Mouse (Mus musculus) MEL (cell line): ENCODE data around the gene Sphk2. TPM values are rescaled to one million over a fixed set of nuclear protein-coding genes. Genes with fewer than 3 reads are reported as not detected.

Experiments used
- DNase-seq: peaks from one replicate; pipeline ENCODE4 v3.0.0; 2011; ENCODE audit warnings: low read depth, low spot score
- H3K27ac ChIP-seq: 2 replicates; pipeline ENCODE4 v1.5.1; 2012; ENCODE audit warnings: low read depth, mild to moderate bottlenecking, control low read depth, low read length, moderate library complexity; ENCODE audit not compliant: control insufficient read depth
- H3K27me3 ChIP-seq, 2 experiments: fragments of 150-350 bp in 1 of 2; sonication (generic) in 1 of 2; 2 replicates each; pipeline ENCODE4 v1.6.1; 2012; ENCODE audit warnings: low read length in 2 of 2, mild to moderate bottlenecking in 2 of 2, improper control_type of control experiment in 1 of 2, moderate library complexity in 1 of 2; ENCODE audit not compliant: insufficient read depth in 2 of 2, control insufficient read depth in 1 of 2
- H3K36me3 ChIP-seq, 2 experiments: 2 replicates each; pipeline ENCODE4 v1.6.1; 2012 to 2014; ENCODE audit warnings: low read length in 2 of 2, improper control_type of control experiment in 1 of 2, inconsistent platforms in 1 of 2, mild to moderate bottlenecking in 1 of 2; ENCODE audit not compliant: insufficient read depth in 2 of 2, control insufficient read depth in 1 of 2
- H3K4me1 ChIP-seq, 2 experiments: fragments of 150-350 bp in 1 of 2; sonication (generic) in 1 of 2; 2 replicates each; pipeline ENCODE4 v1.6.1; 2012; ENCODE audit warnings: low read length in 2 of 2, improper control_type of control experiment in 1 of 2, mild to moderate bottlenecking in 1 of 2; ENCODE audit not compliant: insufficient read depth in 2 of 2, control insufficient read depth in 1 of 2
- H3K4me3 ChIP-seq, 2 experiments: fragments of 150-350 bp in 1 of 2; sonication (generic) in 1 of 2; 2 replicates each; pipeline ENCODE4 v1.5.1; 2012; ENCODE audit warnings: low read depth in 2 of 2, low read length in 2 of 2, mild to moderate bottlenecking in 2 of 2, moderate library complexity in 2 of 2, control low read depth in 1 of 2, improper control_type of control experiment in 1 of 2; ENCODE audit not compliant: control insufficient read depth in 1 of 2, insufficient read depth in 1 of 2
- H3K79me2 ChIP-seq: 2 replicates; pipeline ENCODE4 v1.6.1; 2012; ENCODE audit warnings: mild to moderate bottlenecking, low read length, moderate library complexity; ENCODE audit not compliant: control insufficient read depth, poor library complexity, insufficient read depth
- H3K9ac ChIP-seq: 2 replicates; pipeline ENCODE4 v1.6.1; 2012; ENCODE audit warnings: low read depth, mild to moderate bottlenecking, control low read depth, low read length, moderate library complexity; ENCODE audit not compliant: control insufficient read depth, poor library complexity, severe bottlenecking
- H3K9me3 ChIP-seq: fragments of 150-350 bp; sonication (generic); replicated peaks from 2 replicates; pipeline ENCODE4 v1.6.1; 2012; ENCODE audit warnings: mild to moderate bottlenecking, low read length, improper control_type of control experiment, moderate library complexity; ENCODE audit not compliant: insufficient read depth
- BHLHE40 ChIP-seq: IDR thresholded peaks from 2 replicates; pipeline ENCODE4 v1.6.1; 2012; ENCODE audit warnings: low read depth, mild to moderate bottlenecking, inconsistent platforms, low read length, improper control_type of control experiment, borderline replicate concordance
- CHD1 ChIP-seq: IDR thresholded peaks from 2 replicates; pipeline ENCODE4 v1.6.1; 2012; ENCODE audit warnings: low read depth, mild to moderate bottlenecking, inconsistent platforms, low read length, improper control_type of control experiment
- ELF1 ChIP-seq: IDR thresholded peaks from 2 replicates; pipeline ENCODE4 v1.6.1; 2014; ENCODE audit warnings: low read depth, mild to moderate bottlenecking, inconsistent platforms, low read length, improper control_type of control experiment, moderate library complexity
- EP300 ChIP-seq, 2 experiments: IDR thresholded peaks; 2 replicates each; pipeline ENCODE4 v1.6.1; 2011; ENCODE audit warnings: improper control_type of control experiment in 2 of 2, low read length in 2 of 2, low read depth in 1 of 2, mild to moderate bottlenecking in 1 of 2
- ETS1 ChIP-seq: IDR thresholded peaks from 2 replicates; pipeline ENCODE4 v1.6.1; 2012; ENCODE audit warnings: low read depth, mild to moderate bottlenecking, inconsistent platforms, low read length, improper control_type of control experiment, moderate library complexity
- GABPA ChIP-seq: IDR thresholded peaks from 2 replicates; pipeline ENCODE4 v1.6.1; 2012; ENCODE audit warnings: low read depth, mild to moderate bottlenecking, inconsistent platforms, low read length, improper control_type of control experiment, moderate library complexity
- HCFC1 ChIP-seq: IDR thresholded peaks from 2 replicates; pipeline ENCODE4 v1.6.1; 2012; ENCODE audit warnings: low read depth, mild to moderate bottlenecking, inconsistent platforms, low read length, improper control_type of control experiment, moderate library complexity
- JUND ChIP-seq: IDR thresholded peaks from 2 replicates; pipeline ENCODE4 v1.6.1; 2011; ENCODE audit warnings: low read depth, mild to moderate bottlenecking, improper control_type of control experiment, low read length
- KAT2A ChIP-seq: conservative IDR thresholded peaks from 2 replicates; pipeline ENCODE4 v1.6.1; 2012; ENCODE audit warnings: low read depth, low read length, improper control_type of control experiment, inconsistent platforms
- MAFK ChIP-seq: IDR thresholded peaks from 2 replicates; pipeline ENCODE4 v1.6.1; 2011; ENCODE audit warnings: low read depth, mild to moderate bottlenecking, low read length, improper control_type of control experiment, borderline replicate concordance
- MAX ChIP-seq: IDR thresholded peaks from 2 replicates; pipeline ENCODE4 v1.6.1; 2011; ENCODE audit warnings: low read length, improper control_type of control experiment
- MAZ ChIP-seq: IDR thresholded peaks from 2 replicates; pipeline ENCODE4 v1.6.1; 2012; ENCODE audit warnings: low read depth, mild to moderate bottlenecking, inconsistent platforms, low read length, improper control_type of control experiment
- MEF2A ChIP-seq: IDR thresholded peaks from 2 replicates; pipeline ENCODE4 v1.6.1; 2014; ENCODE audit warnings: low read depth, mild to moderate bottlenecking, inconsistent platforms, low read length, improper control_type of control experiment; ENCODE audit not compliant: poor library complexity, insufficient replicate concordance, severe bottlenecking; ENCODE audit errors: extremely low read depth
- MXI1 ChIP-seq: IDR thresholded peaks from 2 replicates; pipeline ENCODE4 v1.6.1; 2011; ENCODE audit warnings: mild to moderate bottlenecking, low read depth, low read length, improper control_type of control experiment
- MYB ChIP-seq: IDR thresholded peaks from 2 replicates; pipeline ENCODE4 v1.6.1; 2011; ENCODE audit warnings: mild to moderate bottlenecking, low read depth, low read length, improper control_type of control experiment
- MYC ChIP-seq: IDR thresholded peaks from 2 replicates; pipeline ENCODE4 v1.6.1; 2011; ENCODE audit warnings: low read depth, mild to moderate bottlenecking, low read length, improper control_type of control experiment, moderate library complexity
- POLR2A ChIP-seq, 2 experiments: IDR thresholded peaks; 2 replicates each; pipeline ENCODE4 v1.6.1; 2011 to 2012; ENCODE audit warnings: low read length in 2 of 2, mild to moderate bottlenecking in 2 of 2, control low read depth in 1 of 2, improper control_type of control experiment in 1 of 2, low read depth in 1 of 2, moderate library complexity in 1 of 2; ENCODE audit not compliant: control insufficient read depth in 1 of 2, insufficient read depth in 1 of 2, poor library complexity in 1 of 2
- POLR2AphosphoS5 ChIP-seq: IDR thresholded peaks from 2 replicates; pipeline ENCODE4 v1.6.1; 2012; ENCODE audit warnings: low read depth, borderline replicate concordance, mild to moderate bottlenecking, inconsistent platforms, low read length, moderate library complexity, mixed read lengths
- RCOR1 ChIP-seq: IDR thresholded peaks from 2 replicates; pipeline ENCODE4 v1.6.1; 2012; ENCODE audit warnings: low read depth, mild to moderate bottlenecking, inconsistent platforms, low read length, improper control_type of control experiment
- TAL1 ChIP-seq: IDR thresholded peaks from 2 replicates; pipeline ENCODE4 v1.6.1; 2012; ENCODE audit warnings: mild to moderate bottlenecking, inconsistent platforms, low read length, moderate library complexity, mixed read lengths
- TCF12 ChIP-seq: IDR thresholded peaks from 2 replicates; pipeline ENCODE4 v1.6.1; 2014; ENCODE audit warnings: low read depth, mild to moderate bottlenecking, inconsistent platforms, low read length, improper control_type of control experiment, moderate library complexity
- UBTF ChIP-seq: IDR thresholded peaks from 2 replicates; pipeline ENCODE4 v1.6.1; 2012; ENCODE audit warnings: low read depth, mild to moderate bottlenecking, inconsistent platforms, low read length, improper control_type of control experiment, moderate library complexity, borderline replicate concordance; ENCODE audit not compliant: insufficient read depth
- USF2 ChIP-seq, 2 experiments: IDR thresholded peaks; 2 replicates each; pipeline ENCODE4 v1.6.1; 2011 to 2012; ENCODE audit warnings: improper control_type of control experiment in 2 of 2, low read length in 2 of 2, borderline replicate concordance in 1 of 2, inconsistent platforms in 1 of 2, low read depth in 1 of 2, mild to moderate bottlenecking in 1 of 2; ENCODE audit not compliant: insufficient read depth in 1 of 2
- ZKSCAN1 ChIP-seq: IDR thresholded peaks from 2 replicates; pipeline ENCODE4 v1.6.1; 2012; ENCODE audit warnings: low read depth, mild to moderate bottlenecking, inconsistent platforms, low read length, improper control_type of control experiment, moderate library complexity
- ZMIZ1 ChIP-seq: IDR thresholded peaks from 2 replicates; pipeline ENCODE4 v1.6.1; 2012; ENCODE audit warnings: low read depth, mild to moderate bottlenecking, inconsistent platforms, low read length, improper control_type of control experiment, moderate library complexity
- ZNF384 ChIP-seq: IDR thresholded peaks from 2 replicates; pipeline ENCODE4 v1.6.1; 2012; ENCODE audit warnings: low read depth, mild to moderate bottlenecking, inconsistent platforms, low read length, improper control_type of control experiment
- polyA plus RNA-seq, 2 experiments: library from polyadenylated mRNA; stranded (reverse) in 1 of 2; unstranded in 1 of 2; fragments of >175 nt in 1 of 2; fragments of >200 nt in 1 of 2; gene quantifications; 2 replicates each; pipeline versions ENCODE4 v1.2.1 to v1.2.4; 2012; ENCODE audit warnings: low replicate concordance in 2 of 2, low read depth in 1 of 2; ENCODE audit not compliant: insufficient read length in 2 of 2, insufficient read depth in 1 of 2, missing spikeins in 1 of 2
- total RNA-seq: library from RNA; depleted of rRNA; stranded (reverse); fragments of 300-350 nt; gene quantifications from 2 replicates; pipeline ENCODE4 v1.2.3, GENCODE M21; 2012

Sphk2 gene
- total and polyA plus RNA-seq, 3 experiments = 21.0 to 40.2 TPM; not detected in 1

DNA sequence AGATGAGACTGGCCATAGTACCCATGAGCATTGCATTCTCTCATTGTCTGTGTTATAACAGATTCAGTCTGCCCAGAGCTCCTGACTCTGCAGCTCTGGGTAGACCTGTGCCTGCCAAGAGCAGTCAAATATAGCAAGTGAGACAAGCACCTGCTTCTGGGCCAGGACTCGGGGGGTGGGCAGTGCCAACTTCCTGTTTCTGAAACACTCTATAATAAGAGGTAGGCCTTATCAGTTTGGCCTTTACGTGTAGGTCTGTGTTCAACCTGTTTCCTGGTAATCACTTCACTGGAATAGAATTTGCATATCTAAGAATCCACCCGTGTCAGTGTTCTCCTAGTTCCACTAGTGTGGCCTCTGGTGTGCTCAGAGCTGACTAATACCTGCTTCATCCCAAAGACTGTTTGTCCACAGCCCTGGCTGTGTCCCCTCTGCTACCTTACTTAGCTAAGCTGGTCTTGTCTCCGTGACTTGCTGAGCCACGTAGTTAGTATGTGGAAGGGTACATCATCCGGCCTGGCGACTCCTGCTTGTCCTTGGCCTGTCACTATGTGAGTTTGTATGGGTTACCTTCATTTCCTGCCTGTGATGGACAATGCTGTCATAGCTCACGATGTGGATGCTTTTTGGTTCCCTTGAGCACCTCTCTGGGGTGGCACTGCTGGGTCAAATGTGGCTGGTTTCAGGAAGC is 36.6 kb downstream of the Sphk2 start (continued):
- no peak for TF ChIP-seq POLR2AphosphoS5
- TF ChIP-seq CHD1 = no peak
- TF ChIP-seq MXI1 = peak; percentile 39; the same call in 1 of the 2 replicates
- TF ChIP-seq TCF12 = peak; percentile 43; the same call in 1 of the 2 replicates
- peak; percentile 31; the same call in 1 of the 2 replicates for TF ChIP-seq TAL1
- TF ChIP-seq KAT2A = no peak
- TF ChIP-seq USF2 (IDR thresholded peaks at IDR 0.05; ENCODE audit: borderline replicate concordance in 1 of 2, insufficient read depth in 1 of 2, low read depth in 1 of 2, low read length in 2 of 2) = no peak
- 0 out of 2 replicates have a peak, but pooled peaks have one; percentile 35 for TF ChIP-seq HCFC1
- no peak for TF ChIP-seq MAFK
- peak; percentile 71; the same call in 1 of the 2 replicates for TF ChIP-seq MYC
- TF ChIP-seq MYB = no peak
- TF ChIP-seq MAZ = no peak
- TF ChIP-seq GABPA = no peak

DNA sequence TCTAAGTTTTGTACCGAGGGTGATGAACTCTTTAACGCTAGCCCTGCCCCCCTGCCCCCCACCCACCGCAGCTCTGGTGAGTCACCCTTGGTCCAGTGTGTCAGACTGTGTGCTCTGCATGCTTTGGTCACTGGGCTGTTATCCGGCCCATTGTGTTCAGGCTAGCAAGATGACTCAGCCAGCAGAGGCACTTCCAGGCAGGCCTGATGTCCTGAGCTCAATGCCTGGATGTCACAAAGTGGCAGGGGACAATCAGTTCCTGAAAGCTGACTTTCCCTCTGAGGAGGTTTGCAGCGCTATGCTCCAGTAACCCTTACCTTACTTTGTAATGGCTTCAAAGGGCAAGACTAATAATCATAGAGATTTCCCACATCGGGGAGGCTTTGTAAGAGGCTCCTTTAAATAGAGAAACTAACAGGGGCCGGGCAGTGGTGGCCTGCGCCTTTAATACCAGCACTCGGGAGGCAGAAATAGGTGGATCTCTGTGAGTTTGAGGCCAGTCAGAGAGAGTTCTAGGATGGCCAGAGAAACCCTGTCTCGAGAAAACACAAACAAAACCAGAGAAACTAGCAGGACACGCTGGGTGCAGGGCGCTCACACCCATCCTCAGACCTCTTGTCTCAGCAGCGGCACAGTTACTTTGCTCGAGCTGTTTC is 37.7 kb downstream of the Sphk2 start:
- Histone ChIP-seq H3K27ac (no peak overlapping the region), H3K36me3 (peaks cover 0 to 17% of the 10 kb centered on the region in 2 experiments; a peak in 2 of 4 replicates), H3K9ac (no peak overlapping the region), H3K27me3 (peaks cover 0 to 1% of the 10 kb centered on the region in 2 experiments; a peak in 2 of 4 replicates), H3K4me1 (peaks cover 13 to 20% of the 10 kb centered on the region in 2 experiments), H3K79me2 (no peaks in the 10 kb centered on the region), H3K4me3 (no peak overlapping the region), H3K9me3 (no peaks in the 10 kb centered on the region)
- no peak for DNase-seq
- TF ChIP-seq ZNF384 (no peak), EP300 (IDR thresholded peaks at IDR 0.05; ENCODE audit: low read depth in 1 of 2, low read length in 2 of 2) (no peak), GABPA (no peak), POLR2A (IDR thresholded peaks at IDR 0.05; ENCODE audit: control insufficient read depth in 1 of 2, insufficient read depth in 1 of 2, low read depth in 1 of 2, low read length in 2 of 2, poor library complexity in 1 of 2) (no peak), ZKSCAN1 (no peak), RCOR1 (no peak), BHLHE40 (no peak), ETS1 (no peak), POLR2AphosphoS5 (no peak), UBTF (no peak), MAX (no peak), ZMIZ1 (no peak), JUND (no peak), TCF12 (no peak), TAL1 (no peak), ELF1 (no peak), MEF2A (no peak), KAT2A (no peak)
